Mouse (Mus musculus) frontal cortex, adult (tissue): ENCODE data around the gene Pkd2l1.

Source experiments
- ATAC-seq: cut with Nextera tagmentation; 2 replicates; pipeline ENCODE4 v1.9.2; 2017; ENCODE audit warnings: mild to moderate bottlenecking, moderate library complexity, mixed read lengths; ENCODE audit not compliant: low TSS enrichment

Gene Pkd2l1

GRCm38 (mm10) chr19:44106831-44107660 is 85.2 kb downstream of the Pkd2l1 start, which contains the start of gene Chuk:
TSS of gene Chuk (minus strand) at chr19:44107480.
- ATAC-seq = peak; percentile 99

GRCm38 (mm10) chr19:44104393-44104792 is 87.8 kb downstream of the Pkd2l1 start:
- no peak for ATAC-seq

GRCm38 (mm10) chr19:44103001-44103400 is 89.2 kb downstream of the Pkd2l1 start:
- ATAC-seq = no peak

GRCm38 (mm10) chr19:44100840-44101239 is 91.4 kb downstream of the Pkd2l1 start:
- no peak for ATAC-seq
